8 mouse cellular contexts compared by ENCODE assay signal in genomic region chr7:141480842-141481497, GRCm38 (mm10). TPM values are rescaled to one million over a fixed set of nuclear protein-coding genes. Genes with fewer than 3 reads are reported as not detected.
DNase-seq lines count a peak whose midpoint lies in the region; ATAC-seq and TF ChIP-seq lines count a peak whose summit lies in the region.

No protein-coding gene starts in this region.

- H3K4me3 ChIP-seq in heart, embryonic 12.5 days: peak overlapping the region; percentile 59
- peak overlapping the region; percentile 61 for H3K4me3 ChIP-seq in kidney, embryonic 16.5 days (ENCODE audit: low read length)
- no peak overlapping the region for H3K4me3 ChIP-seq in liver, postnatal 0 days (ENCODE audit: low read depth, low read length)
- peak overlapping the region; percentile 65 for H3K4me3 ChIP-seq in neural tube, embryonic 14.5 days (ENCODE audit: low read depth, low read length)

- peaks cover 64% of the 10 kb centered on the region for H3K4me1 ChIP-seq in heart, embryonic 12.5 days (replicated peaks)
- H3K4me1 ChIP-seq in kidney, embryonic 16.5 days (ENCODE audit: insufficient read depth, low read length): peaks cover 44% of the 10 kb centered on the region
- H3K4me1 ChIP-seq in liver, postnatal 0 days (ENCODE audit: insufficient read depth): peaks cover 48% of the 10 kb centered on the region
- peaks cover 18% of the 10 kb centered on the region for H3K4me1 ChIP-seq in neural tube, embryonic 14.5 days (ENCODE audit: control insufficient read depth, insufficient read depth, low read length)

- H3K27ac ChIP-seq in heart, embryonic 12.5 days (ENCODE audit: poor library complexity, severe bottlenecking): no peak overlapping the region
- no peak overlapping the region for H3K27ac ChIP-seq in kidney, embryonic 16.5 days (ENCODE audit: low read length)
- H3K27ac ChIP-seq in liver, postnatal 0 days (ENCODE audit: low read depth): no peak overlapping the region
- no peak overlapping the region for H3K27ac ChIP-seq in neural tube, embryonic 14.5 days (ENCODE audit: low read depth, low read length)

- H3K9ac ChIP-seq in heart, embryonic 12.5 days: peak overlapping the region; percentile 80; the same call in 1 of the 2 replicates
- 0 out of 2 replicates have a peak overlapping the region, but pooled peaks have one; percentile 40 for H3K9ac ChIP-seq in kidney, embryonic 16.5 days (replicated peaks; ENCODE audit: low read length)
- H3K9ac ChIP-seq in liver, postnatal 0 days (replicated peaks): no peak overlapping the region
- H3K9ac ChIP-seq in neural tube, embryonic 14.5 days (replicated peaks; ENCODE audit: low read depth, low read length): no peak overlapping the region

- peak overlapping the region; percentile 98 for H3K4me2 ChIP-seq in heart, embryonic 12.5 days
- peak overlapping the region; percentile 96 for H3K4me2 ChIP-seq in kidney, embryonic 16.5 days (replicated peaks; ENCODE audit: low read depth, low read length)
- H3K4me2 ChIP-seq in liver, postnatal 0 days (ENCODE audit: low read depth, low read length): peak overlapping the region; percentile 71
- peak overlapping the region; percentile 88 for H3K4me2 ChIP-seq in neural tube, embryonic 14.5 days (ENCODE audit: low read depth, low read length)

- 12% methylated on average over 10 of the region's 10 CpGs for WGBS in heart, embryonic 12.5 days
- 8% methylated on average over 10 of the region's 10 CpGs for WGBS in kidney, embryonic 16.5 days
- WGBS in liver, postnatal 0 days (ENCODE audit: insufficient replicate concordance): 13% methylated on average over 10 of the region's 10 CpGs
- 9% methylated on average over 10 of the region's 10 CpGs for WGBS in neural tube, embryonic 14.5 days

- TF ChIP-seq EP300 in liver, postnatal 0 days (IDR thresholded peaks at IDR 0.05; ENCODE audit: low read depth): no peak

- peak; percentile 88 for DNase-seq in CD4-positive helper T cell, adult 2 months (ENCODE audit: low read depth, low spot score)
- peak; percentile 83 for DNase-seq in ZHBTc4 (ENCODE audit: low read depth, low spot score)
- peak; percentile 85 for DNase-seq in embryo, embryonic 10.5 days (ENCODE audit: low spot score)
- DNase-seq in liver, postnatal 0 days: peak; percentile 72
- peak; percentile 58 to 68 for DNase-seq in thymus, postnatal 36 days

- H3K9me3 ChIP-seq in heart, embryonic 12.5 days (replicated peaks): no peaks in the 10 kb centered on the region
- H3K9me3 ChIP-seq in kidney, embryonic 16.5 days (ENCODE audit: low read length): no peaks in the 10 kb centered on the region
- no peaks in the 10 kb centered on the region for H3K9me3 ChIP-seq in liver, postnatal 0 days (ENCODE audit: low read length)
- H3K9me3 ChIP-seq in neural tube, embryonic 14.5 days (ENCODE audit: control insufficient read depth, low read length): no peaks in the 10 kb centered on the region

- peaks cover 13% of the 10 kb centered on the region for H3K27me3 ChIP-seq in heart, embryonic 12.5 days (replicated peaks)
- no peaks in the 10 kb centered on the region for H3K27me3 ChIP-seq in kidney, embryonic 16.5 days (ENCODE audit: insufficient read depth, low read length)
- H3K27me3 ChIP-seq in liver, postnatal 0 days (ENCODE audit: insufficient read depth, low read length): peaks cover 18% of the 10 kb centered on the region
- H3K27me3 ChIP-seq in neural tube, embryonic 14.5 days (ENCODE audit: control insufficient read depth, insufficient read depth, low read length): peaks cover 4% of the 10 kb centered on the region; the same call in 1 of the 2 replicates

- no peak for ATAC-seq in heart, embryonic 12.5 days (ENCODE audit: insufficient number of reproducible peaks, low FRiP score)
- peak; percentile 20; the same call in 1 of the 2 replicates for ATAC-seq in kidney, embryonic 16.5 days (ENCODE audit: low FRiP score, low TSS enrichment)
- ATAC-seq in liver, postnatal 0 days: peak; percentile 35
- ATAC-seq in neural tube, embryonic 14.5 days (ENCODE audit: low read depth): peak; percentile 45; the same call in 1 of the 2 replicates

- H3K36me3 ChIP-seq in heart, embryonic 12.5 days: no peaks in the 10 kb centered on the region
- no peaks in the 10 kb centered on the region for H3K36me3 ChIP-seq in kidney, embryonic 16.5 days (ENCODE audit: insufficient read depth, low read length)
- peaks cover 2% of the 10 kb centered on the region; the same call in 1 of the 2 replicates for H3K36me3 ChIP-seq in liver, postnatal 0 days (replicated peaks; ENCODE audit: insufficient read depth, low read length)
- H3K36me3 ChIP-seq in neural tube, embryonic 14.5 days (ENCODE audit: control insufficient read depth, insufficient read depth, low read length): no peaks in the 10 kb centered on the region

- TF ChIP-seq CTCF in liver, postnatal 0 days (IDR thresholded peaks at IDR 0.05; ENCODE audit: low read depth): peak; percentile 99

RNA-seq across cellular contexts. Expression of gene Tspan4, which starts 5.9 kb away (rescaled TPM):
- 57.5 and 57.6 TPM in 2 replicates for polyA plus RNA-seq in heart, embryonic 12.5 days (2016; fragmentation: Nextera tagmentation; extraction: Ambion mirVana)
- 105 and 110 TPM in 2 replicates for polyA plus RNA-seq in kidney, embryonic 16.5 days (2015; fragmentation: Nextera tagmentation; extraction: Ambion mirVana)
- 72.2 and 77.0 TPM in 2 replicates for polyA plus RNA-seq in liver, postnatal 0 days (2015; fragmentation: Nextera tagmentation; extraction: Ambion mirVana)
- 55.7 and 63.3 TPM in 2 replicates for polyA plus RNA-seq in neural tube, embryonic 14.5 days (2014; fragmentation: Nextera tagmentation; extraction: Ambion mirVana)

RNA-seq across cellular contexts. Expression of gene Polr2l, which starts 6.0 kb away (rescaled TPM):
- polyA plus RNA-seq in heart, embryonic 12.5 days (2016; fragmentation: Nextera tagmentation; extraction: Ambion mirVana): 60.7 and 64.7 TPM in 2 replicates
- 68.8 and 73.2 TPM in 2 replicates for polyA plus RNA-seq in kidney, embryonic 16.5 days (2015; fragmentation: Nextera tagmentation; extraction: Ambion mirVana)
- polyA plus RNA-seq in liver, postnatal 0 days (2015; fragmentation: Nextera tagmentation; extraction: Ambion mirVana): 41.8 and 45.1 TPM in 2 replicates
- 74.0 and 87.3 TPM in 2 replicates for polyA plus RNA-seq in neural tube, embryonic 14.5 days (2014; fragmentation: Nextera tagmentation; extraction: Ambion mirVana)

RNA-seq across cellular contexts. Expression of gene Cd151, which starts 13.8 kb away (rescaled TPM):
- 27.4 and 30.6 TPM in 2 replicates for polyA plus RNA-seq in heart, embryonic 12.5 days (2016; fragmentation: Nextera tagmentation; extraction: Ambion mirVana)
- 48.4 and 54.3 TPM in 2 replicates for polyA plus RNA-seq in kidney, embryonic 16.5 days (2015; fragmentation: Nextera tagmentation; extraction: Ambion mirVana)
- 5.1 and 6.6 TPM in 2 replicates for polyA plus RNA-seq in liver, postnatal 0 days (2015; fragmentation: Nextera tagmentation; extraction: Ambion mirVana)
- polyA plus RNA-seq in neural tube, embryonic 14.5 days (2014; fragmentation: Nextera tagmentation; extraction: Ambion mirVana): 43.3 and 49.6 TPM in 2 replicates

RNA-seq across cellular contexts. Expression of gene Cracr2b, which starts 20.1 kb away (rescaled TPM):
- 16.6 and 17.5 TPM in 2 replicates for polyA plus RNA-seq in heart, embryonic 12.5 days (2016; fragmentation: Nextera tagmentation; extraction: Ambion mirVana)
- 23.7 and 24.1 TPM in 2 replicates for polyA plus RNA-seq in kidney, embryonic 16.5 days (2015; fragmentation: Nextera tagmentation; extraction: Ambion mirVana)
- polyA plus RNA-seq in liver, postnatal 0 days (2015; fragmentation: Nextera tagmentation; extraction: Ambion mirVana): 6.3 and 7.3 TPM in 2 replicates
- 3.6 and 6.6 TPM in 2 replicates for polyA plus RNA-seq in neural tube, embryonic 14.5 days (2014; fragmentation: Nextera tagmentation; extraction: Ambion mirVana)

RNA-seq across cellular contexts. Expression of gene Pnpla2, which starts 26.0 kb away (rescaled TPM):
- 42.3 and 43.3 TPM in 2 replicates for polyA plus RNA-seq in heart, embryonic 12.5 days (2016; fragmentation: Nextera tagmentation; extraction: Ambion mirVana)
- polyA plus RNA-seq in kidney, embryonic 16.5 days (2015; fragmentation: Nextera tagmentation; extraction: Ambion mirVana): 47.0 and 51.5 TPM in 2 replicates
- 47.1 and 51.3 TPM in 2 replicates for polyA plus RNA-seq in liver, postnatal 0 days (2015; fragmentation: Nextera tagmentation; extraction: Ambion mirVana)
- polyA plus RNA-seq in neural tube, embryonic 14.5 days (2014; fragmentation: Nextera tagmentation; extraction: Ambion mirVana): 14.0 and 14.7 TPM in 2 replicates

Comparison
In these comparisons a context has a peak if more than half of its experiments do, and no peak if none do; other contexts are left out.
1. H3K9ac ChIP-seq: peak in heart, embryonic 12.5 days (single experiment) and kidney, embryonic 16.5 days (single experiment); none in liver, postnatal 0 days (single experiment) and neural tube, embryonic 14.5 days (single experiment).
2. Peak in every context shown above with its lines, with median percentiles within 50 percentile points of each other: DNase-seq and H3K4me2 ChIP-seq.